Mouse (Mus musculus): ENCODE data around the gene Tenm2.

DNA sequence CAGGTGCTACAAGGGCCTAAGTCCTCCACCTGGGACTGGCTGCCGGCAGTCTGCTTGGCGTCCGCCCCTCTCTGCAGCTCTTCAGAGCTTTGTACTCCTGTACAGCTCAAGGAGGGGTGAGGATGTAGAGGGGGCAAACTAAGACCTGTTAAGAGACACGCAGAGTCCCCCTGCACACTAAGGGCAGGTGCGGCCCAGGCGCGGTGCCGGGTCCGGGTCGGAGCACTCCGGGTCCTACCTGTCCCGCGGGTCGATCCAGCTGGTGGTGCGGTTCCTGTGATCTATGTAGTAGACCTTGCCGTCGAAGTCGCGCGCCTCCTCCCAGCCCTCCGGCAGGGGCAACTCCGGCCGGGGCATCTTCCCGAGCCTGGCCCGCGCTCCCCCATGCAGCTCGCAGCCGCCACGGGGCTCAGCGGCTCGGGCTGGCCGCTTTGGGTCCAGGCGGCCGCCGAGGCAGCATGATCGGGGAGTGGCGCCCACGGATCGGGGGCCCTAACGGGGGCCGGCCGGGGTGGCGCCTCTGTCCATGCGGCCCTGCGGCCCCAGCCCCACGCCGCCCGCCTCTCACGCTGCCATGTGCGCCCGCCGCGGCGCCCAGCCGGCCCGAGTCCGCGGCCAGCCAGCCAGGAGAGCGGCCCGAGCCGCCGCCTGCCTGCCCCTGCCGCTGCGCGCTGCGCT, 1255.9 kb downstream of the Tenm2 start:
- TF ChIP-seq CTCF (conservative IDR thresholded peaks at IDR 0.05 in 1 of 2, IDR thresholded peaks at IDR 0.05 in 1 of 2; ENCODE audit: low read depth in 2 of 2, low read length in 2 of 2): no peak
- TF ChIP-seq POLR2A (IDR thresholded peaks at IDR 0.05; ENCODE audit: low read depth, low read length): no peak
